Comparison of ENCODE assay signal across 8 mouse cellular contexts in genomic region chr6:71707511-71708501, GRCm38 (mm10). TPM values are rescaled to one million over a fixed set of nuclear protein-coding genes. Genes with fewer than 3 reads are reported as not detected.
DNase-seq lines count a peak whose midpoint lies in the region; ATAC-seq and TF ChIP-seq lines count a peak whose summit lies in the region.

TSS of gene Reep1 (plus strand) at chr6:71707561.

- peaks cover 9% of the 10 kb centered on the region for H3K4me1 ChIP-seq in embryonic facial prominence, embryonic 13.5 days
- H3K4me1 ChIP-seq in kidney, postnatal 0 days (replicated peaks; ENCODE audit: insufficient read depth, low read length), result 0 out of 2 replicates have a peak, but pooled peaks cover 6% of the 10 kb centered on the region
- peaks cover 17% of the 10 kb centered on the region for H3K4me1 ChIP-seq in liver, embryonic 12.5 days
- H3K4me1 ChIP-seq in neural tube, embryonic 14.5 days (ENCODE audit: control insufficient read depth, insufficient read depth, low read length), result peaks cover 18% of the 10 kb centered on the region

- whole genome bisulfite sequencing in embryonic facial prominence, embryonic 13.5 days, result under 1% methylated on average over 86 of the region's 91 CpGs
- under 1% methylated on average over 91 of the region's 91 CpGs for WGBS in kidney, postnatal 0 days
- 1% methylated on average over 87 of the region's 91 CpGs for WGBS in liver, embryonic 12.5 days (ENCODE audit: insufficient replicate concordance)
- WGBS in neural tube, embryonic 14.5 days, result 1% methylated on average over 91 of the region's 91 CpGs

- peak; percentile 7 to 12 for DNase-seq in CD8-positive naive resting alpha-beta T cell, adult 2 months (ENCODE audit: low read depth in 2 of 2, low spot score in 2 of 2)
- peak; percentile 87 to 88 for DNase-seq in adrenal gland, postnatal 36 days
- DNase-seq in heart, adult 9 months (ENCODE audit: low spot score in 2 of 2), result peak; percentile 39 to 41
- DNase-seq in kidney, postnatal 0 days (ENCODE audit: low spot score), result peak; percentile 54
- DNase-seq in thymus, postnatal 4 days, result peak; percentile 74

- H3K9ac ChIP-seq in embryonic facial prominence, embryonic 13.5 days, result peak within 1 kb of the TSS; percentile 70
- H3K9ac ChIP-seq in kidney, postnatal 0 days (ENCODE audit: low read depth, low read length), result peak within 1 kb of the TSS; percentile 51
- H3K9ac ChIP-seq in liver, embryonic 12.5 days, result peak within 1 kb of the TSS; percentile 65
- H3K9ac ChIP-seq in neural tube, embryonic 14.5 days (replicated peaks; ENCODE audit: low read depth, low read length), result peak within 1 kb of the TSS; percentile 96

- no peaks in the 10 kb centered on the region for H3K9me3 ChIP-seq in embryonic facial prominence, embryonic 13.5 days
- no peaks in the 10 kb centered on the region for H3K9me3 ChIP-seq in kidney, postnatal 0 days (replicated peaks; ENCODE audit: low read length)
- H3K9me3 ChIP-seq in liver, embryonic 12.5 days (replicated peaks), result no peaks in the 10 kb centered on the region
- no peaks in the 10 kb centered on the region for H3K9me3 ChIP-seq in neural tube, embryonic 14.5 days (ENCODE audit: control insufficient read depth, low read length)

- no peaks in the 10 kb centered on the region for H3K36me3 ChIP-seq in embryonic facial prominence, embryonic 13.5 days
- H3K36me3 ChIP-seq in kidney, postnatal 0 days (ENCODE audit: insufficient read depth, low read length), result no peaks in the 10 kb centered on the region
- H3K36me3 ChIP-seq in liver, embryonic 12.5 days, result no peaks in the 10 kb centered on the region
- H3K36me3 ChIP-seq in neural tube, embryonic 14.5 days (ENCODE audit: control insufficient read depth, insufficient read depth, low read length), result no peaks in the 10 kb centered on the region

- peak within 1 kb of the TSS; percentile 59 for H3K4me3 ChIP-seq in embryonic facial prominence, embryonic 13.5 days
- peak within 1 kb of the TSS; percentile 57 for H3K4me3 ChIP-seq in kidney, postnatal 0 days (replicated peaks; ENCODE audit: low read depth, low read length)
- peak within 1 kb of the TSS; percentile 63 for H3K4me3 ChIP-seq in liver, embryonic 12.5 days
- peak within 1 kb of the TSS; percentile 74 for H3K4me3 ChIP-seq in neural tube, embryonic 14.5 days (ENCODE audit: low read depth, low read length)

- TF ChIP-seq CTCF in kidney, postnatal 0 days (IDR thresholded peaks at IDR 0.05; ENCODE audit: low read depth), result peak; percentile 9; the same call in 1 of the 2 replicates

- peak within 1 kb of the TSS; percentile 95 for H3K4me2 ChIP-seq in embryonic facial prominence, embryonic 13.5 days
- H3K4me2 ChIP-seq in kidney, postnatal 0 days (ENCODE audit: low read length), result peak within 1 kb of the TSS; percentile 99
- H3K4me2 ChIP-seq in liver, embryonic 12.5 days, result peak within 1 kb of the TSS; percentile 91
- peak within 1 kb of the TSS; percentile 83 for H3K4me2 ChIP-seq in neural tube, embryonic 14.5 days (ENCODE audit: low read depth, low read length)

- peaks cover 60% of the 10 kb centered on the region for H3K27me3 ChIP-seq in embryonic facial prominence, embryonic 13.5 days
- no peaks in the 10 kb centered on the region for H3K27me3 ChIP-seq in kidney, postnatal 0 days (ENCODE audit: insufficient read depth, low read length)
- H3K27me3 ChIP-seq in liver, embryonic 12.5 days (replicated peaks), result peaks cover 54% of the 10 kb centered on the region
- no peaks in the 10 kb centered on the region for H3K27me3 ChIP-seq in neural tube, embryonic 14.5 days (ENCODE audit: control insufficient read depth, insufficient read depth, low read length)

- no peak within 1 kb of the TSS for H3K27ac ChIP-seq in embryonic facial prominence, embryonic 13.5 days
- no peak within 1 kb of the TSS for H3K27ac ChIP-seq in kidney, postnatal 0 days
- H3K27ac ChIP-seq in liver, embryonic 12.5 days, result no peak within 1 kb of the TSS
- peak within 1 kb of the TSS; percentile 93 for H3K27ac ChIP-seq in neural tube, embryonic 14.5 days (ENCODE audit: low read depth, low read length)

- ATAC-seq in embryonic facial prominence, embryonic 13.5 days (ENCODE audit: insufficient number of reproducible peaks, insufficient read depth, low FRiP score, low TSS enrichment, low read depth), result peak; percentile 78
- ATAC-seq in kidney, postnatal 0 days (replicated peaks; ENCODE audit: low FRiP score, low read depth), result peak; percentile 66
- peak; percentile 91 for ATAC-seq in liver, embryonic 12.5 days
- ATAC-seq in neural tube, embryonic 14.5 days (ENCODE audit: low read depth), result peak; percentile 93

RNA-seq across cellular contexts. Expression of gene Reep1, which starts in this region (rescaled TPM):
- total RNA-seq in adrenal gland, postnatal 36 days (2021), result 1 to 10 TPM; 5.0 to 7.1 TPM
- polyA plus RNA-seq in embryonic facial prominence, embryonic 13.5 days (2015; fragmentation: Nextera tagmentation; extraction: Ambion mirVana), result 9.7 and 10.0 TPM in 2 replicates
- polyA plus RNA-seq in kidney, postnatal 0 days (2015; fragmentation: Nextera tagmentation; extraction: Ambion mirVana), result 5.3 and 5.7 TPM in 2 replicates
- polyA plus RNA-seq in liver, embryonic 12.5 days (2016; fragmentation: Nextera tagmentation; extraction: Ambion mirVana), result 5.6 and 5.9 TPM in 2 replicates
- 332 and 358 TPM in 2 replicates for polyA plus RNA-seq in neural tube, embryonic 14.5 days (2014; fragmentation: Nextera tagmentation; extraction: Ambion mirVana)

Comparison
In these comparisons a context has a peak if more than half of its experiments do, and no peak if none do; other contexts are left out.
1. RNA of gene Reep1 (polyA plus RNA-seq): 332 to 358 TPM in neural tube, embryonic 14.5 days; 9.7 to 10.0 TPM in embryonic facial prominence, embryonic 13.5 days, 5.6 to 5.9 TPM in liver, embryonic 12.5 days and 5.3 to 5.7 TPM in kidney, postnatal 0 days; every median in the first group is over 10 times any median in the second.
2. DNase-seq: peak in every context shown above with its lines; median percentile 88 in adrenal gland, postnatal 36 days; 74 in thymus, postnatal 4 days; 54 in kidney, postnatal 0 days; 40 in heart, adult 9 months; 10 in CD8-positive naive resting alpha-beta T cell, adult 2 months.
3. Peak in every context shown above with its lines, with median percentiles within 50 percentile points of each other: ATAC-seq, H3K4me2 ChIP-seq, H3K4me3 ChIP-seq and H3K9ac ChIP-seq.